Mouse (Mus musculus): ENCODE results near the gene Edem2.
"Not testable (repeated sequence)": the region's sequence is repeated elsewhere in the genome, so short reads cannot be mapped to it uniquely, and the experiment has no call there.

Edem2 gene

DNA sequence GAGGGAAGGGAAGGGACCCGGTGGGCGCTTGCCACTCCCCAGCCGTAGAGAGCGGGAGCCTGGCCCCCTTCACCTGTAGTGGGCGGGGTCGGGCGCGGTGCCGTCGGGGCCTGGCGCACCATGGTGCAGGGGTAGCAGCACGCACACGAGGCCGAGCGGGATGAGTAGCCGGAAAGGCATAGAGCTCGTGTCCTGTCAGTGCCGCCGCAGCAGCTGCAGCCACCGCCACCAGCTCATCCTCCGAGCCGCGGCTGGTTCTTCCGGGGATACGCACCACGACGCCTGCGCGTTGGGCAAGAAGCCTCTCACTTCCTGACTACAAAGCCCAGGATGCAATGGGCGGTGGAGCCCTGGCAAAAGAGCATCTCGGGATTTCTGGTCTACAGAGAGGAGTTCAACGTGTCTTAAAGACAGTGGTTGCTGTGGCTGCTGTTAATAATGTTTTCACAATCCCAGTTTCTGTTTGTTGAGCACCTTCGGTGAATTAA, at the start of gene Edem2:
Gene Edem2 (minus strand): TSS at position 318 of the 488 bp plus-strand sequence.
- peak; percentile 93 to 94 for DNase-seq

DNA sequence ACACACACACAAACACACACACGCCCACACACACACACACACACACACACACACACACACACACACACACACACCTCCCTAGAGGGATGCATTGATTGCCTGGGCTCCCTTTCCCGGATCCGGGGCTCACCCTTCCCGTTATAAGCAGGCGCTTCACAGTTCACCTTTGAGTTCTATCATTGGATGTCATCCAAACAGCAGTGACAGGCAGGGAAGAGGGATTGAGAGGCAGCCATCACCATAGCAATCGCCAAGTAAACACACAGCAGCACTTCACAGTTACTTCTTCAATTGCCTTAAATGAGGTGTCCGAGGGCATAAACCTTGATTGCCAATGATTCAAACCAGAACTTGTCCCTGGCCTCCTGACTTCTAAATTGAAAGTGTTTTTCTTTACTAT, 49.8 kb upstream of the Edem2 start:
- DNase-seq: no peak

DNA sequence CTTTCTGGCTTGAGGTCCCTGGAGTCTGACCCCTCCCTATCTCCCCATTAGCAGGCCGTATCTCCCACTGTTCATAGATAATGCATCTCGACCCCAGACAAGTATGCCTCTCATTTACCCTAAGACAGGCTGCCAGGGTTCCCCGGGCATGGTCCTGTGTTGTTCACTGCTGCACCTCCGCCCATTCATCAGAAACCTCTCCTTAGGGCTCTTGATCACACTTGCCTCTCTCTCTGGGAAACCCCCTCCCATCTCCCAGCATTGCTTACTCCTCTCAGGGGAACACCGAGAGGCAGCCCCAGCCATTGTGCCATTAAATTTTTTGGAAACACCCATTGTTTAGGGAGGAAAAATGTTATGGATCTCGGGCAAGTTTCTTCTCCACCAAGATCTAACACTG, 48.7 kb upstream of the Edem2 start:
- no peak for DNase-seq

DNA sequence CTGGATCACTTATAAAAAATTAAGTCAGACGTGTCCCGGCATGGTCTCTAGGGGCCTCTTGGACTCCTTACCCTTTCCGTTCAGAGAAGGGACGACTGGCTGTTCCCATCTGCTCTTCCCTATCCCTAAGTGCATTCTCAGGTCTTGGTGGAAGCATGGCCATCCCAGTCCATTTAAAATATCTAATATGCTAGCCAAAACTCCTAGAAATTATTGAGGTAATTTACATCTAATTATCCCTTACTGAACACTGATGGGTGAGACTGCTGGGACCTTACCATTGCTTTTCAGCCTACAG, 48.4 kb upstream of the Edem2 start:
- no peak for DNase-seq

DNA sequence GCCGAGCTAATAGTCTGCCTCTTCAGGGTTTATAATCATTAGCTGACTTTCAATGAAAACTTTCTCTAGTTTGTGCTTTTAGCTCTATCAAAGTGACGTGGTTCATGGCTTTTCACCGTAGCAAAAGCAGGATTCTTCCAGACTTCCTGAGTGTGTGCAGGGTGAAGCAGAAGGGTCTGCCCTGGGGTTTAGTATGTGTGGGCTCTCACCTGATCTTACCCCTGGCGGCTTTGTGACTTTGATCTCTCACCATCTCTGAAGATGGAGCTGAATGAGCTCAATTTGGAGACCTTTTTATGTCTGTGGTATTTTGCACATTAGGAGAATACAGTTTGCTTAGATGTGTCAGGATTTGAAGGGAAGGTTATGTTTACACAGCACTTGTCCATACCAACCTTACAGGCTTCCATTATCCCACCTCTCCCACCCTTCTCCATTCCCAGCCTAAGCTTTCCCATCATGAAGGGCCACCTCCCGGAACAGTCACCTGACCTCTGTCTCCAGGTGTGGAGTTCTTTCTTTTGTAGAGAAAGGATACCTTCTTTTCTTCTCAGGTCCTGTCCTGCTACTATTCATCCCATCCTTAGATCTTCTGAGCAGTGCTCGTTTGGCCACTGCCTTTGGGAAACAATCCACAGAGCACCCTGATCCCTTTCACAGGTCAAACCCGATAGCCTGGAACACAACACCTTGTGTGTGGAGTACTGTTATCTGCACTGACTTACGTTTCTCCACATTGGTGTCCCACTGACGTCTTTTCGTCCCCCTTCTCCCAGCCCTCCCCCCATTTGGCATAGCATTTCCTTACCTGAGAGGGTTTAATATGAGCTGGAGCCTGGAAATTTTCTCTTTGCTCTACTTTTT, 47.8 kb upstream of the Edem2 start:
- no peak for DNase-seq

DNA sequence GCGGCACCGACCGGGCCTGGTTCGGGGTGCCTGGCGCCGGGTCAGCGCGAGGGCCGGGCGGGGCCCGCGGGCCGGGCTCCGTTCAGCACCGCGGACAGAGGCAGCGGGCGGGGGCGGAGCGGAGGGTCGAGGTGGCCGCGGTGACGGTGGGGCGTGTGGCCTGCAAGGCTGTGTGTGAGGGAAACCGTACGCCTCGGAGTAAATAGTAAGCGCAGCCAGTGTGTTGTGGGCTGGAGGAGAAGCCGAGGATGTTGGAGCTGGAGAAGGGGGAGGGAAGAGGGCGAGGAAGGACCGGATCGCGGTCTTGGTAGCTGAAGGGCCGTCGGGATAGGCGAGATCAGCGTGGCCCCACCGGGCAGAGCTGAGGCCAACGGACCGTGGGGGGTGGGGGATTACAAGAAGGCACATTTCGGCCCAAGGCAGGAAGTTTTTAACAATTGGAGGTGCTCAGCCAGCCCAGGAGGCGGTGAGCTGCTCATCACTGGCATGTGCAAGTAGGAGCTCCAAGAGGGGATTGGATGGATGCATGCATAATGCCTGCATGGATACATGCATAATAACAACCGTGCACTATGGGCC, 46.5 kb upstream of the Edem2 start:
- DNase-seq: peak; percentile 84 to 86

DNA sequence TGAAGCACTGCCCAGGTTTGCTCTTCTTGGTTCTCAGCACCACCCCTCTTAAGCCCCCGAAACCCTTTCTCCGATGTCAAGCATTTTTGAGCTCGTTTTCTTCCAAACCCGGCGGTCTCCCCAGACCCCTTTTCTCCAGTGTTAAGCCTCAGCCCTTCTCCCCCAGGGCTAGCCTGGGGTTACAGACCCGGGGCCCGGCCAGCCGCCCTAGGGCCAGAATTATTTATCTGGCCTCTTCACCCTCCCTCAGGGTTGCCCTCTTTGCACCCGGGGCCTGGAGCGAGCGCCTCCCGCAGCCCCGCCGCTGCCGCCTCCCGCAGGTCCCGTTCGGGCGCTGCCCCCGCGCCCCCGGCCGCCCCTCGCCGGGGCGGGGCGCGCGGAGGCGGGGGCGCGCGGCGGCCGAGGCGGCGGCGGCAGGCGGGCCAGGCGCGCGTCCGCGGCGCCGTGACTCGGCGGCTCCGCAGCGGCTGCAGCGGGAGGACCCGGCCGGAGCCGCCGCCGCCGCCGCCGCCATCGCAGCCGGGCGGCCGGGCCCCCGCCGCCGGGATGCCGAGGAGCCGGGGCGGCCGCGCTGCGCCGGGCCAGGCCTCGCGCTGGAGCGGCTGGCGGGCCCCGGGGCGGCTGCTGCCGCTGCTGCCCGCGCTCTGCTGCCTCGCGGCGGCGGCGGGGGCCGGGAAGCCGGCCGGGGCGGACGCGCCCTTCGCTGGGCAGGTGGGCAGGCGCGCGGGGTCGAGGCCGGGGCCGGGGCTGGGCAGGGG, 45.8 kb upstream of the Edem2 start, which contains the start of gene Mmp24:
Gene Mmp24 (plus strand): TSS at position 416 of the 758 bp plus-strand sequence.
- DNase-seq: no peak

DNA sequence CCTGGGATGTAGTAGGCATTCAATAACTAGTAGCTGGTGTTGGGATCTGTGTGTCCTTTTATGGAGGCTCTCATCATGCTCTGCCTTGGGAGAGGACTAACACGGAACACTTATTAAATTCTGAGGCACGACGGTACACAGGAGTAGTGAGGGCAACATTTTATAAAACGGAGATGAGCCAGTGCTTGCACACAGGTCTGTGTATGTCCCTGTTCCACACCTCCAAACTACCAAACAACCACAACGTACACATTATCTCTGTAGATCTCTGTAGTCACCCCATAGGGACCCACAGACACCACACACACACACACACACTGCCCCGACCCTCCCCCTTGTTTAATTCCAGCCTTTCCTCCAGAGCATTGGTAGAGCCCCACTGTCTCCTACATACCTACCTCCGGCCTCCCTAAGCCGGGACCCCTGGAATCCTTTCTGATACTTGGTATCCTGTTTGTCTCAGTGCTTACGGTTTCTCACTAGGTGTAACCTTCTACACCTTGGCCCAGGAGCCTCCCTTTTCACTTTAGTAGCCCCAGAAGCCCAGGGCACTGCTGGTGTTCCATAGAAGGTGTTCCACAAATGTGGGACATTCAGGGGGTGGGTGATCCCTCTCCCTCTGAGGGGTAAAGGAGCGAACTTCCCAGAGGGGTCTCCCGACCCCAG, 45.1 kb upstream of the Edem2 start:
- DNase-seq: no peak

DNA sequence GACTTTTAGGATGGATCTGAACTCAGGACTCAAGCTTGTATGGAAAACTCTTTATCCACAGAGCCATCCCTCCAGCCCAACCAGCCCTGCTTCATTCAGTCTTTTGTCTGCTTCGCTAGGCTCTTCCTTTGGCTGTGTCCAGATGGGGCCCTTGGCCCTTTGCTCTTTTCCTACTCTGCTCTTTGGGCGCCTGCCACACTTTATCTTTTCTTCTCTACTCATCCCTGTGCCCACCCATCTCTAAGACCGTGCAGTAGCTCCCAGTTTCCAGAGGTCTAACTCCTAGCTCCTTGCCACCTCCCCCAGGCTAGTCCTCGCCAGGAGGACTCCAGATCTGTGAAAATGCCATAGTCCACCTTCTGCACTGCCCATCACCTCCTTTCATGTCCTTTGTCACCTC, 44.4 kb upstream of the Edem2 start:
- DNase-seq: no peak

DNA sequence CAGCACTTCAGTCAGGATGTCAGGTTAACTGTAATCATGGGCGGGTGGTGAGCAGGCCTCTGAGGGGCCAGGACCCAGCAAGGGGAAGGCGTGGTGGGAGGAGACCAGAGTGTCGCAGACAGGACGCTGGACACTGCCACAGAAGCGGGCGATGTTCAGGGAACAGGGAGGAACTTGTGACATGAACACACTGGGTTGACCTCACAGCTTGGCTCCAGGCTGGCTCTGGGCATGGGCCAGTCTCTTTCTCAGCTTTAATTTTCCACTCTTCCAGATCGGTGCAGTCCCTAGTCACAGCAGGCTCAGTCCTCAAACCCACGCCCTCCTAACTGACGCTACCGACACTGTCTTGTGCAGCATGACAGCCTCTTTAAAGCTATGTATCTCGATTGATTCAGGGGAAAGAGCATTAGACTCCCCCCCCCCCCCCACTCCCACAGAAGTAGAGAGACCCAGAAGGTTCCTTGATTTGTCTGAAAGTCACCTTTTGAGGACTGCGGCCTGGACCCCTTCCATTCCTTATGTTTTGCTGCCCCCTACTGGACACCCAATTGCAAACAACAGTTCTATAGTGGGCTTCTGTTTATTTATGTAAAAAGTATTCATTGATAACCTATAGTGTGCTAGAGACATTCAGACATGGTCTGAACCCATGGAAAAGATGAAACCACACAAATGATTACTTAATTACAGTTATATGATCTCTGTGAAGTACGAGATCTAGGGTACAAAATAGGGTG, 35.6 kb upstream of the Edem2 start:
- peak; percentile 80 to 82 for DNase-seq

DNA sequence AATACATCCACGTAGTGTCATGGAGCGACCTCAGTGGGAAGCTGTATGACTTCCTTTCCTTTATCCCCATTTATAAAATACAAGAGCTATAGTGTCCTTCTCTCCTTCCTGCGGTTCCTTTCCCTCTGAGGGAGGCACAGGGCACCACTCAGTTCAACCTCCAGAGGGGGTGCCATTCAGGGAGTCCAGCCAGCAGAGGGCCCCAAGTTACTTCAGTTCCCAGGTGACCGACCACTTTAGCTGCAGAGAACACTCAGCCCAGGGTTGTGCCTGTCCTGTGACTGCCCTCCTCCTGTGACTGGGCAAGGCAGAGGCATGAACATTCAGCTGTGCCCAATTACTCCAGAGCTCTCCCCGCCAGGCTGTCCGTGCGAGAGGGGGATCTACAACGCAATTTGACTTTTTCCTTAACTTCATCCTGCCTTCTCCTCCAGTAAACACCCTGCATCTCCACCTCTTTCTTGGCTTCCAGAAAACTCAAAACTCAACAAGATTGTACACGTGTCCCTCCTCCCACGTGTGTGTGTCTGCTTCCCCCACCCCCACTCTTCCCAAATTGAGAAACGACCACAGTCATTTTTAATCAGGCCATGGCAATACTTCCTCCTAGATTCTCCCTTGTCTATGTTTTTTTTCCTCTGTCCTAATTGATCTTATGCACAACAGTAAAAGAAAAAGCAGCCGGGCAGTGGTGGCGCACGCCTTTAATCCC, 27.7 kb upstream of the Edem2 start:
- DNase-seq: peak; percentile 29 to 43

DNA sequence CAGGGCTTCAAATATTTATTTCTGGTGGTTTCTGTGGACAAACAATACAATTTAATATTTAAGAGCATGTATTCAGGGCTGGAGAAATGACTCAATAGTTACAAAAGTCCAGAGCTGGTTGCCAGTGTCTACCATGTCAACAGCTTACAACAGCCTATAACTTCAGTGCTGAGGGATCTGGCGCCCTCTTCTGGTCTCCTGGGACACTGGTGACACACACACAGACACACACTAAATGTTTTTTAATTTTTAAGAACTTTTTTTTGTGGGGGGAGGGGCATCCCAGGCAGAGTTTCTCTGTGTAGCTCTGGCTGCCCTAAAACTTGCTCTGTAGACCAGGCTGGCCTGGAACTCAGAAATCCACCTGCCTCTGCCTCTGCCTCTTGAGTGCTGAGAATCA, 26.5 kb upstream of the Edem2 start:
- DNase-seq: peak; percentile 80 to 83

DNA sequence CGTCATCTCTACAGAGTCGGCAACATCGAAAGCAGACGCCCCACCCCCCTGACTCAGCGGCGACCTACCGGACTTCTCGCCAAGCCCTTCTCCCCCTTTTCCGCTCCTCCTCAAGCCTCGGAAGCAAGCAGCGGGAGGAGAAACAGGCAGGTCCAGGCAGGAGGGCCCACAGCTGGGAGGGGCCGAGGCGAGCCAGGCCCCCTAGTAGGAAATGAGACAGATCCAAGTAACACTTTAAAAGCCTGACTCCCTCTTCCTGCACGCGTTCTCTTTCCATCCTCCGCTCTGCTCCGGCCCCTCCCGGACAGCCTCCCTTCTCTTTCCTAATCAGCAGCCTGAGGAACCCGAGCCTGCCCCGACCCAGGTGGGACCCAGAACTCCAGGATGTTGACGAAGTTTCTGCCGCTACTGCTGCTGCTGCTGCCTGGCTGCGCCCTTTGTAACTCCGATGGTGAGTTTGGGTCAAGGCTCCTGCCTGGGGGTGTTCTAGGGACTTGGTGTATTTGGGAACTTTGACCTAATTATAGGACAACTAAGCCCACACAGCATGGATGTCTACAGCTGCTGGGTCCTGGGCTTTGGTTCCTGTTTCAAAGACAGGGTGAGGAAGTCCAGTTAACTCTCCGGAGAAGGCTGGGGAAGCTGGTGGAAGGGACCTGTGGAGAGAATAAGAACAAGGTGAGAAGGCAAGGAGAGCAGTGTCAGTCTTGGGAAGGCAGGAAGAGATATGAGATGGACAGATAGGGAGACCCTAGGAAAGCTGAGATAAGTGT, 21.9 kb upstream of the Edem2 start, which contains the start of gene Procr:
Gene Procr (plus strand): TSS at position 104 of the 773 bp plus-strand sequence.
- peak; percentile 65 to 72 for DNase-seq

DNA sequence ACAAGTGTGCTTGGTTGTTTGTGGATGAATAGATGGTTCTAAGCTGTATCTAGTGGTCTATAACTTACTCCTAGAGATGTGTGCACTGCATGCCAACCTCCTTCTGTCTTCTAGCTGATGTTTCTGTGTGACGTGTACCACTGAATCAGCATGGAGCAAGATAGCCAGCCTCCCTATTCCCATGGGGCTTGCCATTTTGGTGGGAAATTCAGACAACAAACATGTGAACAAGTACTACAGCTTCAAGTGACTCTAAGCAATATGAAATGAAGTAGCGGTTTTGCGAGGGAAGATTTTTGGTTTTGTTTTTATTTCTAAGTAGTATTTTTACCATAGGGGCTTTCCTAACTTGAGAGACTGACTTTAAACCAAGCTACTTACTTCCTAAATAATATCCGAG, 20.1 kb upstream of the Edem2 start:
- no peak for DNase-seq

DNA sequence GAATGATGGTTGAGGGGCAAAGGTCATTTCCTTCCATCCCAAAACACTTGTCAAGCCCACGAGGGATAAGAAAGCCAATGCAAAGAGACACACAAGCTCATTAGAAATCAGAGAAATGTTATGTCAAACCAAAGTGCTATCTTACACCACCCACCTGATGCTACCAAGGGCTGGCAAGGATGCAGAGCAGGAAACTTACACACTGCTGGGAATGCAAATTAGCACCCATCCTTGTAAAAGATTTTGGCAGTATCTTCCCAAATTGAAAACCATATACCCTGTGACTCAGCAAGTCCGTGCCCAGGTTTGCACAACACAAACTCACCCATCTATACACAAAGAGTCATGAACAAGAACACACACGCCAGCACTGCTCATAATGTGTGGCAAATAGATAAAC, 16.2 kb upstream of the Edem2 start:
- DNase-seq: no peak

DNA sequence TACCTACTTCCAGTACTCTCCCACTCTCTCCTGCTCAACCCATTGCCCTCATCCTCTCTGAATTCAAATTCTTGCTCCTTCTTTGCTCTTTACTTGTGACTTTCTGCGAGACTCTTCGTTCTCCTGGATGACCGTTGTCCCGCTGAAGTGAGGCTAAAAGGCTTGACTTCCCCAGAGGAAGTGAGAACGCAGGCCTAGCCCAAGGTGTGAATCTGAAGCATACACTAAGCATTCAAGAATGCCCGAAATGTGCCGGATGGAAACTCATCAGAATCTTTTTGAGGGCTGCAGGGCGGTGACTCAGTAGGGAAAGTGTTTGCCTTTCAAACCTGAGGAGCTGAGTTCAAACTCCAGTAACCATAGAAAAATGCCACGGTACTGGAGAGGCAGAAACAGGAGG, 14.1 kb upstream of the Edem2 start:
- peak in 1 of 2 experiments; percentile 22 for DNase-seq

DNA sequence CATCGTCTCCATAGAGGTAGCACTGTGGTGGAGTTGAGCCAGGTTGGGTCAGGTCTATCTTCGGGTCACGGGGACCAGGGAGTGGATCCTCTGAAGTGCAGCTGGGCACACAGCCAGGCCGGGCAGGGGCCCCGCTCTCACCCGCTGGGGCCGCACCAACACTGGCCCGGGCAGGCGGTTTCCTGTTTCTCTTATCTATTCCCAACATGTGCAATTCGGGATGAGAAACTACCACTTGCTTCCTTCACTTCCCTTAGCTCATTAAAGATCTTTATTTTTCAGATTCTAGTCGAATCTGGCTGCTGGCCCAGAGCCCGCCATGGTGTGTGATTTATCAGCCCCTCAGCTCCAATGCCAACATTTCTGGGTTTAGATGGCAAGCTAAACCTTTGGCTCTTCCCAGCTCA, 13.7 kb upstream of the Edem2 start:
- DNase-seq: peak; percentile 66 to 76

DNA sequence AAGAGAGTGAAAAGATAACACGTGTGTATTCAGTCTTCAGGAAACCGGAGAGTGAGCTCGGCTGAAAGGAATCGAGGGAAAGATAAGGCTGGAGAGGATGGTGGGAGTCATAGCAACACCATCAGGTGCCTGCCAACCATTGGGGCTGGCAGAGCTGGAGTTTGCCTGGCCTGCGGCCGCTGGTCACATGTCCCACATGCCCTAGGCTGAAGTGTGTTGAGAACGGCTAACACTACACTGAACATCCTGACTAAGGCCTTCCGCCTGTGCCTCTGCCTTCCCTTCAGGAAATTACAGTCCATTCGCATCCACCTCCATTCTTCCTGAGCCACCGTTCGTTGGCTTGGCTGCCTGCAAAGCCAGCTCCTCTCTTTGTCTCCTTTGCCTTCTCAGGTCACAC, 12.9 kb upstream of the Edem2 start:
- peak in 1 of 2 experiments; percentile 22 for DNase-seq

DNA sequence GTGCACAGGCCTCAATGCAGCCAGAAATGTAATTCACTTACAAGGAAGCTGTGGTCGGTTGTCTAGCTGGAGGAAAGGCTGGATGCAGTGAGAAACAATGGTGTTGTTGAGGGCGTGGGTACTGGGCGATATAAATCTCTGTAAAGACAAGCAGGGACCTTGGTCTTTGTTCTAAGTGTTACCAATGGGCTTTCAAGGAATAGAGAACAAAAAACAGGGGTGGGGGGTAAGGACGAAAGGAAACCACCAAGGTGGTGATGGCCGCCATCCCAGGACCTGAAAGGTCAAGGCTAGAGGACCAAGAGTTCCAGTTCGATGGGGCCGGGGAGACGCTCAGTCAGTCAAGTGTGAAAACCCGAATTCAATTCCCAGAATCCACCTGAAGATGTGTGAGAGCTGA, 8.5 kb upstream of the Edem2 start:
- peak in 1 of 2 experiments; percentile 8 for DNase-seq

DNA sequence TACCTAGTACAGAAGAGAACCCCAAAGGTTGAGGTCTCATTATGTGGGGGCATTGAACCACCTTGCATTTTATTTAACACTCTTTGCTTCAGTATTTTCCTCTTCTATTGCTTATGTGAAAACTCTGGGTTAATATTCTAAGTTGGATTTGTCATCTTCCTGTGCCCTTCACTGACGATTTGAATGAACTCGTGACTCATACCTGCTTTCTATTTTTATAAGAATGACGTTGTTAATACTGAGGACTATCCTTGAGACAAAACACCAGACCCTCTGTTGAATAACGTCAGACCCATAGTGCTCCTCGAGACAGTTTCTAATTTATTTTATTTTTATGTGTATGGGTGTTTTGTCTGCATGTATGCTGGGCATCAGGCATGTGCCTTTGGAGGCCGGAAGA, 7.7 kb upstream of the Edem2 start:
- no peak for DNase-seq

DNA sequence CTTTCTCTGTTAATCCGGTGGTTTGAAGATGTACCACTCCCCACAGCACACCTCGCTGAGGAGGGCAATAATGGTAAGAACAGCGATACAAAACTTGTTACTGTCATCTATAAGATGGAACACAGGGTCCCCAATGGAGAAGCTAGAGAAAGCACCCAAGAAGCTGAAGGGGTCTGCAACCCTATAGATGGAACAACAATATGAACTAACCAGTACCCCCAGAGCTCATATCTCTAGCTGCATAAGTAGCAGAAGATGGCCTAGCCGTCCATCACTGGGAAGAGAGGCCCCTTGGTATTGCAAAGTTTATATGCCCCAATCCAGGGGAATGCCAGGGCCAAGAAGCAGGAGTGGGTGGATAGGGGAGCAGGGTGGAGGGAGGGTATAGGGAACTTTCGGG, 6.5 kb upstream of the Edem2 start, which contains the start of gene Gm17581:
Gene Gm17581 (minus strand): TSS at position 101 of the 400 bp plus-strand sequence.
- not testable (repeated sequence) for DNase-seq
